Mouse (Mus musculus) E14TG2a.4 (cell line): Measurements from ENCODE around the gene Efnb3.

ENCODE experiments used
- CTCF ChIP-seq: conservative IDR thresholded peaks from 2 replicates; pipeline ENCODE4 v1.5.1; 2014; ENCODE audit warnings: low read length
- NANOG ChIP-seq: IDR thresholded peaks from 2 replicates; pipeline ENCODE4 v1.6.1; 2014; ENCODE audit warnings: borderline replicate concordance, low read length, mixed read lengths
- POU5F1 ChIP-seq: IDR thresholded peaks from 2 replicates; pipeline ENCODE4 v1.6.1; 2014; ENCODE audit warnings: low read length, borderline replicate concordance

DNA sequence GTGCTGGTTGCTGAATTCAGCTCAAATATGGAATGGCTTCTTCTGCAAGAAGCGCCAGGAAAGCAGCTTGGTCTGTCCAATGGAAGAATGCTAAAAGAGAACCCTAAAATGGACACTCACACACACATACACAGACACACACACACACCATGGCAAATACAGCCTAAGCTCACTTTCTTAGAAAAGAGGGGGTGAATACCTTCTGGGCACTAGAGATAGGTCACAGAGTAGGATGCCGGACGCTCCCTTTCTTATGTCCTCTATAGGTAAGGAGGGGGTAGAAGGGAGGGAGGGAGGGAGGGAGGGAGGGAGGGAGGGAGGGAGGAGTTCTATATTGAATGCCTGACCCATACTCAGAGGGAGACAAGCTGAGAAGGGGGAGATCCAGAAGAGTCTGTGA lies 48.5 kb upstream of the Efnb3 start:
- TF ChIP-seq CTCF (no peak), NANOG (no peak), POU5F1 (no peak)
